Mouse (Mus musculus) gastrocnemius, postnatal 25 days (tissue): ENCODE results near the gene Pik3r2. TPM values are rescaled to one million over a fixed set of nuclear protein-coding genes. Genes with fewer than 3 reads are reported as not detected.

Experiments
- DNase-seq: peaks from one replicate; pipeline ENCODE4 v3.0.0; 2022
- total RNA-seq, 2 experiments: library from RNA; stranded (reverse); gene quantifications; 1 replicate in 1 of 2; 2 replicates in 1 of 2; pipeline ENCODE4 v1.2.3; 2021

Gene Pik3r2
- total RNA-seq, 2 experiments from 2014 or later, result 13.1 to 18.7 TPM

DNA sequence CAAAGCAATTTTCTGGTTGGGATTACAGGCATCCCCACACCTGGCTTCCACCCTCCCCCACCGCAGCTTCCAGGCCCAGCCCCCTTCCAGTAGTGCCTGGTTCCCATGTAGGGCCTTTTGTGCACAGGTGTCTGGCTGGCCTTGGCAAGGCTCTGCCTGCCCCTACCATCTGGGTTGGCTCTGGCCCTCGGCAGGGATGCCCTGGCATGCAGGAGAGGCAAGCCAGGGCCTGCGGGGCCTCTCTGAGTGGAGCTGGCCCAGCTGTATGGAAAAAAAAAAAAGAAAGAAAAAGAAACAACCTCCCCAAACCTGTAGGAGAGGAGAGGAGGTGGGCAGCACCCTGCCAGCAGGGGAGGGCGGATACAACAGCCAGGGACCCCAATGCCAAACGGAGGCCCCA, 3.1 kb downstream of the Pik3r2 start:
- DNase-seq, result no peak

GRCm38 (mm10) chr8:70772890-70773289, 3.6 kb downstream of the Pik3r2 start:
- peak; percentile 22 for DNase-seq

DNA sequence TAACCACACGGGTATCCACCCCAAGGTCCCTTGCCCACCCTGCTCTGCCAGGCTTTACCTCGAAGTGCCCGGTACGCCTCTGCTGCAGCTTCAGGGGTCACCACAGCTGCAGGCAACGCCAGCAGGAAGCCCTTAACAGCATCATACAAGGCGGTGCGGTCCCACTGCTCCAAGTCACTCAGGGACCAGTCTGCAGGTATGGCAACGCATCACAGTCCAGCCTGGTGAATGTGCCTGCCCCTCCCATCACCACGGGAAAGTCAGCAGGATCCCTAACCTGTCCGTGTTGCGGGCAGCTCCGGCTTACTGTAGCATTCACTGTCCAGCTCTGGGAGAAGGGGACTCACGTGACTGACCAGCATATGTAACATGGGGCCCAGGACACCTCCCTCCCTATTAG, 4.4 kb downstream of the Pik3r2 start:
- DNase-seq, result no peak

- no peak for DNase-seq
Observed at GRCm38 (mm10) chr8:70771217-70771616, 5.3 kb downstream of the Pik3r2 start.

GRCm38 (mm10) chr8:70770748-70771147, 5.8 kb downstream of the Pik3r2 start:
- no peak for DNase-seq

- no peak for DNase-seq
Observed at GRCm38 (mm10) chr8:70769858-70770257, 6.7 kb downstream of the Pik3r2 start.

DNA sequence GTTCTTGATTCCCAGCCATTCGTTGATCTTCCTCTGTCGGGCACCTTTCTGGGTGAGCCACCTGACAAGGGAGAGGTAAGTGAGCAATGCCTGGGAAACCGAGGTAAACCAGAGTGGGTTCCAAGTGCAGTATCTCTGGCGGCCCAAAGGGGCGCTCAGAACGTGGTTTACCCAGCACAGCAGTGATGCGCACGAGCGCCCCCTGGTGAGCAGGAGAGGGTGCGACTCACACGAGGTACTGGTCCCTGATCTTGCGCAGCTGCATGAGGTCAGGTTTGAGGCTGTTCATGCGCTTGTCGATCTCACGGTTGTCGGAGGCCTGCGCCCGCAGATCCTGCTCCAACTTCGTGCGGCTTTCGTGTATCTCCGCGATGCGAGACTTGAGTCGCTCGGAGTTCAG, 7.2 kb downstream of the Pik3r2 start:
- DNase-seq, result peak; percentile 87

- DNase-seq, result no peak
Observed at GRCm38 (mm10) chr8:70768956-70769355, 7.6 kb downstream of the Pik3r2 start.

- no peak for DNase-seq
Observed at GRCm38 (mm10) chr8:70768231-70768776, 8.2 kb downstream of the Pik3r2 start.

- no peak for DNase-seq
Observed at GRCm38 (mm10) chr8:70767503-70767902, 9.0 kb downstream of the Pik3r2 start.

- DNase-seq, result peak; percentile 79
Observed at GRCm38 (mm10) chr8:70766571-70767440, 9.7 kb downstream of the Pik3r2 start.

DNA sequence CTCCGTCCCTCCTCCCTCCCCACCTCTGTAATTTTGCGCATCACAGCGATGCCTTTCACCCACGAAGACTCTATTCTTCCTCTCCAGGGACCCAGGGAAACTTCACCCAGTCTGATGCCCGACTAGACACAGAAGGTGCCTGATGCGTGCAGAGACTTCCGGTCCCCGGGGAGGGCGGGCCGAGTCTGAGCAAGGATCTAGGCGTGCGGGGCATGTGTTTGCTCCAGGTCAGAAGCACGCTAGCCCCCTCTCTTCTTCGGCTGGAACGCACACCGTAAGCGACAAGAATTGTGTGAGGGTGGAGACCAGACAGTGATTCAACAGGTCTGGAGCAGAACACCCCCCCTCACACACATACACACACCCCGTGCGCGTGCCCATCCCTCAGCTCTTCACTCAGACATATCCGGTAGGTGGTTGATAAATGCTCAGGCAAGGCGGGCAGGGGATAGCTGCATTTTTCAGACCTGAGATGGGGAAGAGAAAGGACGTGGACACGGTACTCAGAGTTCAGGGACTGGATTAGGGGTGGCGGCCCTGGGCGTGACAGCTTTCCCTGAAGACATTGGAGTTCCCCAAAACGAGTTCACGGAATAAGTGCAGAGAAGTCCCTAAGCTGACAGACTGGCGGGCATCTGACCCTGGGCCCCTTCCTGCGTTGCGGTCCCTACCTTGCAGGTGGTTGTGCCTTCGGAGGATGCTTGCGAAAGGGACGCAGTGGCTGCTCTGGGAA, 10.5 kb downstream of the Pik3r2 start:
- DNase-seq, result no peak

DNA sequence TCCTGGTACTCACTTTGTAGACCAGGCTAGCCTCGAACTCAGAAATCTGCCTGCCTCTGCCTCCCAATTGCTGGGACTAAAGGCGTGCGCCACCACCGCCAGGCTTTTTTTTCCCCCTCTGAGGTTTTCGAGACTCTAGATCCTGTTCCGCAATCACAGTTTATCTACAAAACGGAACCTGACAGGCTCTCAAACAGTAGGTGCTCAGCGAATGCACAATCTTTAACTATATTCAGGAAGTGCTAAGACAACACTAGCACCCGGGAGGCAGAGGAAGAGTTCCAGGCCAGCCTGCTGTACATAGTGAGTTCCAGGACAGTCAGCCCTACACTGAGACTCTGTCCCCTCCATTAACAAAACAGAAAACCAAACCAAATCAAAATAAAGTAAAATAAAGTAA, 11.2 kb downstream of the Pik3r2 start:
- no peak for DNase-seq

GRCm38 (mm10) chr8:70764676-70765075, 11.8 kb downstream of the Pik3r2 start:
- no peak for DNase-seq

GRCm38 (mm10) chr8:70764026-70764425, 12.5 kb downstream of the Pik3r2 start:
- DNase-seq, result no peak

- peak; percentile 41 for DNase-seq
Observed at GRCm38 (mm10) chr8:70763354-70763753, 13.2 kb downstream of the Pik3r2 start.

DNA sequence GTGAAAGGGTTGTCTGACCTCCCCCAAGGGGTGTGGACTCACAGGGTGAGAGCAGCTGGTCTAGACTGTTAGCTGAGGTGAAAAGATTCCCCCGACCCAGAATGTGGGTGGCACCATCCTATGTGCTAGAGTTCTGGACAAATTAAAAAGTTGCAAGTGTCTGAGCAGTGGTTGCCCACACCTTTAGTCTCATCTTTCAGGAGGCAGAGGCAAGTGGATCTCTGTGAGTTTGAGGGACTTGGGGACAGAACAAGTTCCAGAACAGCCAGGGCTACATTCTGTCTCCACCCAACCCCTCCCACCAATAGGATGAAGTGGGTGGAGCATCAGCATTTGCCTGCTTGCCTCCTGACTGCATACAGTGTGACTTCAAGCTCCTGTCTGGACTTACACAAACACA, 14.4 kb downstream of the Pik3r2 start:
- peak; percentile 31 for DNase-seq

DNA sequence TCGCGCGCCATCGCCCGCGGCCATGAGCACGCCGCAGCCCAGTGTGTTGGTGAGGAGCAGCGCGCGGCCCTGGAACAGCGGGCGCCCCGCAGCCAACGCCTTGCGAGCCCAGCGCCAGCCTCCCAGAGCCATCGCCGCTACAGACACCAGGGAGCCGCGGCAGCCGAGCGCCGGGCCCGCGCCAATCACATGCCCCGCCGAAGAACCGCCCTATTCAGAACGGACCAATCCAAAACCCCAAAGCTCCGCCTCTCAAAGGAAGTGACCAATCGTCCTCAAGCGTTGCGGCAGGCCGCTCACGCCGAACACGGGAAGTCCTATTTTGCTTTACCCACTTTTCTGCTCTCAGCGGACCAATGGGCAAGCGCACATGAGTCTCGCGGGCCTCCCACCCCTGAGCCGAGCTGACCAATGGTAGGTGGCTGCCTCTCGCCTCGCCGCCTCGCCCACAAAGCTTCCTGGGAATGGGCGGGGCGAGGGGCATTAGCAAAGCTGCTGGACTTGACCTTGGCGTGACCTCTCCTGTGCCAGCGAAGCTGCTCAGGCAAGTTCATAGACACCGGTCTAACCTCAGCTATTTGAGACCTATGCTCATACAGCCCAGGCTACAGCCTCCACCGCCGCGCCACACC, 15.6 kb downstream of the Pik3r2 start, which contains the start of gene Mpv17l2:
Mpv17l2 (minus strand) TSS at position 172 of the 632 bp plus-strand sequence.
- peak; percentile 98 for DNase-seq

- no peak for DNase-seq
Observed at GRCm38 (mm10) chr8:70760350-70760749, 16.2 kb downstream of the Pik3r2 start.

- peak; percentile 52 for DNase-seq
Observed at GRCm38 (mm10) chr8:70758616-70759561, 17.6 kb downstream of the Pik3r2 start.

- peak; percentile 8 for DNase-seq
Observed at GRCm38 (mm10) chr8:70758308-70758615, 18.3 kb downstream of the Pik3r2 start.
